Mouse (Mus musculus) WW6 (cell line): ENCODE measurements around the gene Nudt6.

ENCODE experiments used
- DNase-seq: peaks from one replicate; pipeline ENCODE4 v3.0.0-alpha.2; 2013; ENCODE audit warnings: low read depth, low spot score

The Nudt6 gene

DNA sequence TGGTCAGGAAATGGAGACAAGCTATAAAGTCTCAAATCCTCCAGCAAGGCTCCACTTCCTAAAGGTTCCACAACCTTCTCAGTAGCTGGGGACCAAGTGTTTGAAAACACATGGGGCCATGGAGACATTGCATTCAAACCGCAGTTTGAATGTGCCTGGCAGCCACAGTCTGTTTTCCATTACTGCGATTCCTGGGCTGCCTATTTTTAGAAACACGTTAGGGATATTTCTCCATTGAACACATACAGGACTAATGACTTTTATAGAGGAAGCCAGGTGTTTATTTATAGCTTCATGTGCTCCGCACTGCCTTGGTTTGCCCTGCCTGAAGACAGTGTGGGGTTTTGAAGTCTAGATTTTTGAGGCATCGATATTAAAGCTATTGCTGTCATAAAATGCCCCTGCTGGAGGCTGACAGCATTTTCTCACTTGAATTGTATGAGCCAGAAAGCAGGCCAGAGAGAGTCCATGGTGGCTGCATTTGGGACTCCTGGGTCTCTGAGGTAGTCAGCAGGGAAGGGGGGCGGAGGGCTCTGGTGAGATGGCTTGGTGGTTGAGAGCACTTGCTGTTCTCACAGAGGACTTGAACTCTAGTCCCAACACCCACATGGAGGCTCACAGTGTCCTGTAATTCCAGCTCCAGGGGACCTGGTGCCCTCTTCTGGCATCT, 36.8 kb downstream of the Nudt6 start:
- DNase-seq: no peak

DNA sequence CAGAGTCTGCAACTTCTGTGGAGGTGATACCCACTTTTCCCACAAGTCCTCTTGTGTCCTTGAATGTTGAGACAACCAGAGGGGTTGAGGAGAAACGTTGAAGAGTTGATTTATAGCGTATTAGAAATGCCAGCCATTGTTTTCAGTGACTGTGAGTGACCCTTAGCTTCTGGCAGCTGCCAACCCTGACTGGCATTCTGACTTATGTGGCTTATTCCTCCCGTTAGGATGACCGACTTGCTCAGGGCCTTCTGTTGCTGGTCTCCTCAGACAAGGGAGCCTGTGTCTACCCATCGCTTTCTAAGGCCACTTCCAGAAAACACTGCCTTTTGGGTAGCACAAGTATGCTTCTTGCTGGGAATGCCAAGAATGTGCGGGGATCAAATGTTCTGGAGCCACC, 38.6 kb downstream of the Nudt6 start:
- no peak for DNase-seq

DNA sequence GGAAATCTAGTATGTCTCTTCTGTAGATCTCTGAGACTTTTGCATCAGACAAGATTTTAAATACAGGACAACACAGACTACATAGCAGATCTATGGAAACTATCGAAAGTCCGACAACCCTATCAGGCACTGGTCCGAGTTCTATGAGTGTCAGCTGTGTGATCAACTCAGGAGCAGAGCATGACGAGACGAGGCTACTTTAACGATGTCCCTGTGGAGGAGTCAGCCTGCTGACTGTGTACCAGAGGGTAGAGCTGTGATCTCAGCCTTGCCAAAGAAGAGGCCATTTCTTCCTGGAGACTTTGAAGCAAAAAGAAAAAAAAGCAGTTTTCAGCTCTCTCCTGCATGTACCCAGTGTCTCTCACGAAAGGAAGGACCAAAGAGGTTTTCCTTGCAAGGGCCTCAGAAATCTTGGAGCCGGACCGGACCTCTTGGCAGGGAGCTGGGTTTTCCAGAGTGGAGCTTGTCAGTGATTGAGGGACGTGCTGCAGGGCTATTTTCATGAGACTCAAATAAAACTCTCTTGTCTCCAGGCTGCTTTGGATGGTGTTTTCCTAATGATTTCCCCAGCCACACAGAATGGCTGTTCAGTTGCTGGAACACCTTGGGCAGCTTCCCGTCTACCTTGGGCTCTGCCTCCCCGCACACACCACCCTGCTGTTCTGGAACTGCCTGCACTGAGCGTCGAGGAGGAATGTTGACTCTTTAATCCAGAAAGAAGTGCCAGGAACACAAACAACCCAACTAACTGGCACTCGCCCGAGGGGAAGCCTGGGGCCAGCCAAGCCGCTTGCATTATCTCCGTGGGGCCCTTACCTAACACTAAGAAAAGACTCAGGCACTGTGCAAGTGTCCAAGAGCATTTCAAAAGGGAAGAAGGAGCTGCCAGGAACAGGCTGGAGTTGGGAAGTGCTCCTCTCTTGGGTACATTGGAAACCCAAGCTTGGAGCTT, 39.8 kb downstream of the Nudt6 start:
- no peak for DNase-seq

DNA sequence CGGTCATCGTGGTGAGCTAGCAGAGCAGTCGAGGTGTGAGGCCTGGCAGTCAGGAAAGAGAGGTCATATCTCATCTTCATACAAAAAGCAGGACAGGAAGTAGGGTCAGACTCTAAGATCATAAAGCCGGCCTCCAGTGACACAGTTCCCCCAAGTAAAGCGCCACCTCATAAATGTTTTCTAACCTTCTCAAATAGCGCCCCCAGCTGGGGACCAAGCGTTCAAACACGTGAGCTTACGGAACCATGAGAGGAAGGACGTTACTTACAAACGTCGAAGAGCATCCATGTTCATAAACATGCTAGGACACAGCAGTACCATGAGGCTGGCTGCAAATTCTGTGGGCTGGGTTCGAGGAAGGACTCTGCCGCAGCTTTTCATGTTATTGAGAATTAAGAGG, 40.8 kb downstream of the Nudt6 start:
- DNase-seq: no peak

DNA sequence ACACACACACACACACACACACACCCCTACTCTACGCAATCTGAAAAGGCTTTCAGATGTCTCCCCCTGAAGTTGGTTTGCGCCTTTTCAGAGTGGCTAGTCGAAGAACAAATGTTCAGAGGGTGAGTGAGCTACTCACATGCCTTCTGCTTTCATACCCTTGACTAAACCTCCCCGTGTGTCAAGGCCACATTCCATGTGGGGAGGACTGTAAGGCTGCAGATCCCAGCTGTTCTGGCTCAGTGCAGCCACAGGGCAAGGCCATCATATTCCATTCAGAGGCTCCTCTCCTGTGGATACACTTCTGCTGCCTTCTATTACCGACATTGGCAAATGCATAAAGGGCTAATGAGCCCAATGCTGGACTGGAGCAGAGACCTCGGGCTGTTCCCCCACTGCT, 41.6 kb downstream of the Nudt6 start:
- no peak for DNase-seq

DNA sequence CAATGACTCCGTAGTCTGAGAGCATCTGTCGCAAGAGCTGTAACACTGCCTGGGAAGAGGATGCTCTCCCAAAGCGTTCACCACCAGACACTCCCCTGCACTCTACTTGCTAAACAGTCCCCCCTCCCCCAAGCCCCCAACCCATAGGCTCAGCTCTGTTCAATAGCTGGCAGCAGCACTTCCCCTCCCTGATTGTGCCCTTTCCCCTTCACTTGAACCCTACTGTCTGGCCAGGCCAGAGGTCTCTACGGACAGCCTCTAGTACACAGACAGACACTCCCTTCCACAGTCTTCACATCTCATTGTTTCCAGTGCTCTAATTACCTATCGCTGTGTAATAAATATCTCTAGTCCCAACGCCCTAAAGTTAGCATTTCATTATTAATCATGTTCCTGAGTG, 42.1 kb downstream of the Nudt6 start:
- no peak for DNase-seq

DNA sequence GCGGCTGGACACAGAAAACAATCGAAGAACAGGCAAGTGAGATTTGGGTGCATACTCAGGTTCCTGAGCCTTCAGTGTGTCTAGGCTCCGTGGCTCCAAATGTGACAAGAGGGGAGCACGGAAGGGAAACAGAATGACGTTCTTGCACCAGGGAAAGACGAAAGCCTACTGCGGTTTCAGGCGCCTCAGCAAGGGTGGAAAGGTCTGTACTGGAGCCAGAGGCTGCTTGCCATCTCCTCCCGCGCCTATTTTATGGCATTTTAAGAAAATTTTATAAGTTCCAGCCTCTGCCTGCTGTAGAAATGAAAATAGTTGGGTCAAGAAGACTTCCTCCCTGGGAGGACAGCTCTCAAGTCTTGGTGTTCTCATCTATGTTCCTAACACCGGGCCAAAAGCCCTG, 46.3 kb downstream of the Nudt6 start:
- DNase-seq: no peak

DNA sequence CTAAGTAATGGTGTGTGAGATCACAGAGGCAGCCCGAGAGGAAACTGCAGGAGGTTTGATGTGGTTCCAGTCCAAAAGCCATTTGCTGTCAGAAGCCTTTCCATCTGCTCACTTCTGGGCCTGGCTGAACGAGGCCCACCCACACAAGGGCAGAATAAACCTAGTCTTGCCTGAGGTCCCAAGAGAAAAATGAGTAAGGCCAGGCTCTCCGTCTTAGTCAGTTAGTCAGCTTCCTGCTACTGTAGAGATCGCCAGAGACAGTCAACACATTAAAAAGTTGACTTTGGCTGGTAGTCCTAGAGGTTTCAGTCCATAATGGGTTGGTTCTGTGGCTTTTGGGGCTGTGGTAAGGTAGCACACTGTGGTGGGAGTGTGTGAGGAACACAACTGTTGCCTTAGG, 49.6 kb downstream of the Nudt6 start:
- DNase-seq: no peak

DNA sequence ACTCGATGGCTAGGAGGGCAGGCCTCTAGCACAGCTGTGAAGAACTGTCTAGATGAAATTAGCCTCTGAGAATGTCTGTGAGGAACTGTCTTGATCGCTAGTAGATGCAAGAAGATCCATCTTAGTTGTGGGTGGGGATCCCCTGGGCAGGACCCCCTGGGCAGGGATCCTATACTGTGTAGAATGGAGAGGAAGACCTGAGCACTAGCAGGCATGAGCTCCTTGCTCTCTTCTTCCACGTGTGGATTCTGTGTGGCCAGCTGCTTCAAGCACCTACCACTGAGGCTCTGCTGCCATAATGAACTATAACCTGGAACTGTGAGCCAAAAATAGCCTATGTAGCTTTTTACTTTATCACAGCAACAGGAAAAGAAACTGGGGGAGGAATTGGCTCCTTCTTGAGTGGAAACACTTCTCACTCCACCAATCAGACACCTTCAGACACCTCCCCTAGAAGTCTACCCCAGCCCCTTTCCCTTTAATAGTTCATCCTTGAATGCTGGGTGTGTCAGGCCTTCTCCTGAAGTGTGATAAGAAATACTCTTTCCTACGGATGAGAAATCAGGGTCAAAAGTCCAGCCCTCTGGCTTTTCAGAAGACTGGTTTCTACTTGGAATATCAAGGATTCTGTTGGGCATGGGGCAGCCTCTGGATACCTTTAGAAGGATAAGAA, 53.5 kb downstream of the Nudt6 start:
- no peak for DNase-seq

DNA sequence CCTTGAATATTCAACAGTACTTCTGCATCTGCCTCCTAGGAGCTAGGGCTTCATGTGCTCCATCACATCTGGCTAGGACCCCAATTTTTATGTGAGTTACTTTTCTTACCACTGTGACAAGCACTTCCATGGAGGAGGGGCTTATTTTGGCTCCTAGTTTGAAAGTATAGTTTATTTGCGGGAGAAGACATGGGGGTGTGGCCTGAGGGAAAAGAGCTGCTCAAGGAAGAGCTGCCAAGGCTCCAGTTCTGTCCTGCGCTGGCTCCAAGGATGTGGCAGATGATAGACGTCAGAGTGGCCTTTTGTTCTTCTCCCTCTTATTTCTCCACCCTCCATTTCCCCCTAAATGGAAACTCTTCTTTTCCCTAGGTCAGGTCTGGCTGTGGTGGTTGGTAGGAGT, 54.0 kb downstream of the Nudt6 start:
- DNase-seq: no peak

DNA sequence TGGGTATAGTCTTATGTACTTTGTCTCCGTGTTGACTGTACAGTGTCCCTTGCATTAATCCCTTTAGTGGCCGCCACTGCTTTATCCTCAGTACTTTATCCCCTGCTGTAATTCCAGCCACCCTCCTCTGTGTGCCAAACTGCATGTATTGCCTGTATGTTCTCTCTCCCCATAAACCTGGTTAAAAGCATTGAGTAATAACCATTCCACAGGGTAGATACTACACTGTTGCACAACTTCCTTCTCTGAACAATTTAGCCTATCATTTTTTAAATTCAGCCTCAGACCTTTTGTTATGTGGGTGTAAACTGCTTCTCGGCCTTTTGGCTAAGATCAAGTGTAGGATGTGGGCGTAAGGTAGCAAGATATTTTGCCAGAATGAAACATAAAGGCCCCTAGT, 54.9 kb downstream of the Nudt6 start:
- DNase-seq: no peak

DNA sequence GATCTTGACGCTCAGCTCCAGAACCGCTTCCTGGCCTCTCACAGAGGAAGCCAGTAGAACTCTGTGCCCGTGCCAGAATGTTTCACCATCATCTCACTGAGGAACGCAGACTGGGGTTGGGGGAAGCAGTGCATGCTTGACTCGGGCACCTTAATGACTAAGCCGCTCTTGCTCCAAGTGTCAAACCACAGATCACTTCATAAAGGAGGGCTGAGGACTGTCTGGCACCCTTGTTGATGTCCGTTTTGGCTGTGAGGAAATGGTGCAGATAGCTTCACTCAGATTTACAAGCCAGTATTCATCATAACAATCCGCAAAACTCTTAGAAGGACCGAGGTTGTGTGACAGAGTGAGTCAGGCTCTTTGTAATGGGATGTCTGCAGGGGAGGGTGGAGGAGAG, 59.3 kb downstream of the Nudt6 start:
- DNase-seq: no peak
